In genomic region chr6:112995708-112996107, GRCm38 (mm10) we compare ENCODE assay signal across 32 mouse cellular contexts. TPM values are rescaled to one million over a fixed set of nuclear protein-coding genes. Genes with fewer than 3 reads are reported as not detected.
DNase-seq lines count a peak whose midpoint lies in the region; ATAC-seq and TF ChIP-seq lines count a peak whose summit lies in the region.
"Had no signal": no experiment of that assay in that cellular context is flagged by ENCODE, and none has a peak within 500 bp of the region (broad histone marks: within the 10 kb centered on the region; RNA-seq: fewer than 3 reads in every experiment).

No protein-coding gene starts in this region.

- no peaks in the 10 kb centered on the region for H3K27me3 ChIP-seq in forebrain, postnatal 0 days (ENCODE audit: insufficient read depth, low read length)
- H3K27me3 ChIP-seq in forebrain, embryonic 13.5 days = no peaks in the 10 kb centered on the region
- H3K27me3 ChIP-seq in lung, postnatal 0 days (replicated peaks; ENCODE audit: insufficient read depth, low read length) = no peaks in the 10 kb centered on the region
- H3K27me3 ChIP-seq in stomach, postnatal 0 days (ENCODE audit: control insufficient read depth, insufficient read depth, low read length) = no peaks in the 10 kb centered on the region
- H3K27me3 ChIP-seq: embryonic facial prominence, embryonic 13.5 days; limb, embryonic 13.5 days; liver, embryonic 13.5 days; neural tube, embryonic 12.5 days had no signal

- WGBS in forebrain, postnatal 0 days = 59% methylated on average over 1 of the region's 1 CpGs
- 52% methylated on average over 1 of the region's 1 CpGs for WGBS in forebrain, embryonic 13.5 days
- WGBS in lung, postnatal 0 days = 39% methylated on average over 1 of the region's 1 CpGs
- 31% methylated on average over 1 of the region's 1 CpGs for WGBS in stomach, postnatal 0 days

- H3K4me1 ChIP-seq in forebrain, postnatal 0 days (ENCODE audit: insufficient read depth) = 0 out of 2 replicates have a peak, but pooled peaks cover 3% of the 10 kb centered on the region
- no peaks in the 10 kb centered on the region for H3K4me1 ChIP-seq in forebrain, embryonic 13.5 days
- H3K4me1 ChIP-seq in lung, postnatal 0 days (ENCODE audit: insufficient read depth, low read depth, low read length) = no peaks in the 10 kb centered on the region
- 0 out of 2 replicates have a peak, but pooled peaks cover 1% of the 10 kb centered on the region for H3K4me1 ChIP-seq in stomach, postnatal 0 days (replicated peaks; ENCODE audit: control insufficient read depth, insufficient read depth)
- H3K4me1 ChIP-seq: embryonic facial prominence, embryonic 13.5 days; heart, embryonic 13.5 days; limb, embryonic 13.5 days; liver, embryonic 13.5 days had no signal

- no peak for ATAC-seq in forebrain, postnatal 0 days
- no peak for ATAC-seq in forebrain, embryonic 13.5 days
- no peak for ATAC-seq in lung, postnatal 0 days
- no peak for ATAC-seq in stomach, postnatal 0 days (ENCODE audit: low FRiP score, low TSS enrichment)
- ATAC-seq: activated CD4-positive, CD25-positive, alpha-beta regulatory T cell, adult 4 months; forebrain, embryonic 16.5 days; hindbrain, embryonic 16.5 days; intestine, embryonic 16.5 days; midbrain, embryonic 16.5 days had no signal

- H3K27ac ChIP-seq in forebrain, postnatal 0 days (ENCODE audit: low read depth, low read length) = no peak overlapping the region
- no peak overlapping the region for H3K27ac ChIP-seq in forebrain, embryonic 13.5 days
- H3K27ac ChIP-seq in lung, postnatal 0 days (ENCODE audit: low read length) = no peak overlapping the region
- H3K27ac ChIP-seq in stomach, postnatal 0 days (replicated peaks) = no peak overlapping the region
- H3K27ac ChIP-seq: embryonic facial prominence, embryonic 13.5 days; forebrain, embryonic 10.5 days; heart, embryonic 13.5 days; kidney, postnatal 0 days; limb, embryonic 13.5 days; liver, embryonic 13.5 days; neural tube, embryonic 12.5 days had no signal

- TF ChIP-seq CTCF in forebrain, postnatal 0 days (IDR thresholded peaks at IDR 0.05; ENCODE audit: low read depth) = 0 out of 2 replicates have a peak, but pooled peaks have one; percentile 4
- TF ChIP-seq CTCF in lung, postnatal 0 days (IDR thresholded peaks at IDR 0.05) = peak; percentile 11; the same call in 1 of the 2 replicates
- 0 out of 2 replicates have a peak, but pooled peaks have one; percentile 10 for TF ChIP-seq CTCF in stomach, postnatal 0 days (IDR thresholded peaks at IDR 0.05; ENCODE audit: low read depth)

- H3K9ac ChIP-seq in forebrain, postnatal 0 days = no peak overlapping the region
- H3K9ac ChIP-seq in forebrain, embryonic 13.5 days = no peak overlapping the region
- no peak overlapping the region for H3K9ac ChIP-seq in lung, postnatal 0 days (replicated peaks; ENCODE audit: low read depth)
- H3K9ac ChIP-seq in stomach, postnatal 0 days (ENCODE audit: low read length) = no peak overlapping the region
- H3K9ac ChIP-seq: embryonic facial prominence, embryonic 13.5 days; heart, embryonic 13.5 days; limb, embryonic 13.5 days; liver, embryonic 13.5 days; lung, embryonic 14.5 days; neural tube, embryonic 12.5 days had no signal

- H3K9me3 ChIP-seq in forebrain, postnatal 0 days (ENCODE audit: low read length) = no peaks in the 10 kb centered on the region
- H3K9me3 ChIP-seq in forebrain, embryonic 13.5 days (replicated peaks) = no peaks in the 10 kb centered on the region
- no peaks in the 10 kb centered on the region for H3K9me3 ChIP-seq in lung, postnatal 0 days (ENCODE audit: low read length)
- no peaks in the 10 kb centered on the region for H3K9me3 ChIP-seq in stomach, postnatal 0 days (ENCODE audit: control insufficient read depth, low read length)
- H3K9me3 ChIP-seq: embryonic facial prominence, embryonic 13.5 days; forebrain, embryonic 10.5 days; G1E; heart, embryonic 13.5 days; limb, embryonic 13.5 days; liver, embryonic 13.5 days; neural tube, embryonic 12.5 days had no signal

- no peak overlapping the region for H3K4me3 ChIP-seq in forebrain, postnatal 0 days (ENCODE audit: low read depth, low read length)
- no peak overlapping the region for H3K4me3 ChIP-seq in forebrain, embryonic 13.5 days
- no peak overlapping the region for H3K4me3 ChIP-seq in lung, postnatal 0 days (ENCODE audit: low read depth, low read length)
- no peak overlapping the region for H3K4me3 ChIP-seq in stomach, postnatal 0 days (ENCODE audit: low read depth, low read length)
- H3K4me3 ChIP-seq: embryonic facial prominence, embryonic 13.5 days; forebrain, embryonic 10.5 days; heart, embryonic 13.5 days; limb, embryonic 13.5 days; liver, embryonic 13.5 days; neural tube, embryonic 12.5 days had no signal

- DNase-seq in forebrain, postnatal 0 days = no peak
- no peak for DNase-seq in lung, postnatal 0 days (ENCODE audit: low spot score)
- no peak for DNase-seq in lung, postnatal 36 days
- DNase-seq in R1 (ENCODE audit: low read depth, low spot score) = peak; percentile 53
- no peak for DNase-seq in stomach, postnatal 0 days (ENCODE audit: low spot score)
- DNase-seq in kidney, postnatal 25 days = no peak
- no peak for DNase-seq in cerebellum, adult 8-10 months
- DNase-seq: adrenal gland, adult 2 months; adrenal gland, postnatal 36 days; cerebellum, postnatal 10 days; gastrocnemius, postnatal 10 days; heart, postnatal 10 days; kidney, adult 8-10 months; layer of hippocampus, adult 9-11 months; liver, embryonic 13.5 days; lung, embryonic 14.5 days; right cerebral cortex, adult 18-20 months; thymus, adult 2 months had no signal

- H3K36me3 ChIP-seq in forebrain, postnatal 0 days (ENCODE audit: insufficient read depth) = no peaks in the 10 kb centered on the region
- H3K36me3 ChIP-seq in forebrain, embryonic 13.5 days (ENCODE audit: poor library complexity, severe bottlenecking) = no peaks in the 10 kb centered on the region
- no peaks in the 10 kb centered on the region for H3K36me3 ChIP-seq in lung, postnatal 0 days (ENCODE audit: insufficient read depth, low read length)
- H3K36me3 ChIP-seq in stomach, postnatal 0 days (ENCODE audit: control insufficient read depth, insufficient read depth, low read length) = no peaks in the 10 kb centered on the region
- H3K36me3 ChIP-seq: embryonic facial prominence, embryonic 13.5 days; forebrain, embryonic 10.5 days; G1E; heart, embryonic 13.5 days; limb, embryonic 13.5 days; liver, embryonic 13.5 days; neural tube, embryonic 12.5 days had no signal

- H3K4me2 ChIP-seq in forebrain, postnatal 0 days (ENCODE audit: low read depth) = no peak overlapping the region
- no peak overlapping the region for H3K4me2 ChIP-seq in forebrain, embryonic 13.5 days
- H3K4me2 ChIP-seq in lung, postnatal 0 days (replicated peaks; ENCODE audit: low read depth, low read length) = no peak overlapping the region
- H3K4me2 ChIP-seq in stomach, postnatal 0 days (replicated peaks; ENCODE audit: low read depth) = no peak overlapping the region
- H3K4me2 ChIP-seq: embryonic facial prominence, embryonic 13.5 days; heart, embryonic 13.5 days; limb, embryonic 13.5 days; liver, embryonic 13.5 days; lung, embryonic 14.5 days; midbrain, embryonic 11.5 days; neural tube, embryonic 12.5 days had no signal

- no peak for TF ChIP-seq EP300 in lung, postnatal 0 days (IDR thresholded peaks at IDR 0.05)
- no peak for TF ChIP-seq EP300 in stomach, postnatal 0 days (optimal IDR thresholded peaks at IDR 0.05)

RNA-seq across cellular contexts. Expression of gene Srgap3, which starts 48.6 kb away (rescaled TPM):
- total RNA-seq in forebrain, postnatal 0 days (2014; rRNA removed) = 39.4 and 56.7 TPM in 2 replicates
- 13.2 and 21.2 TPM in 2 replicates for polyA plus RNA-seq in forebrain, postnatal 0 days (2015; fragmentation: Nextera tagmentation; extraction: Ambion mirVana)
- polyA plus RNA-seq in forebrain, embryonic 13.5 days (2015; fragmentation: Nextera tagmentation; extraction: Ambion mirVana) = 30.1 and 33.6 TPM in 2 replicates
- 0.30 and 0.35 TPM in 2 replicates for polyA plus RNA-seq in lung, postnatal 0 days (2015; fragmentation: Nextera tagmentation; extraction: Ambion mirVana)
- polyA plus RNA-seq in stomach, postnatal 0 days (2015; fragmentation: Nextera tagmentation; extraction: Ambion mirVana) = 1.5 and 1.6 TPM in 2 replicates
- polyA plus RNA-seq: G1E had no signal

RNA-seq across cellular contexts. Expression of gene Thumpd3, which starts 50.3 kb away (rescaled TPM):
- total RNA-seq in forebrain, postnatal 0 days (2014; rRNA removed) = 50.2 and 64.7 TPM in 2 replicates
- polyA plus RNA-seq in forebrain, postnatal 0 days (2015; fragmentation: Nextera tagmentation; extraction: Ambion mirVana) = 47.7 and 48.7 TPM in 2 replicates
- 62.9 and 63.2 TPM in 2 replicates for polyA plus RNA-seq in forebrain, embryonic 13.5 days (2015; fragmentation: Nextera tagmentation; extraction: Ambion mirVana)
- 24.0 and 25.3 TPM in 2 replicates for polyA plus RNA-seq in lung, postnatal 0 days (2015; fragmentation: Nextera tagmentation; extraction: Ambion mirVana)
- 33.6 and 34.0 TPM in 2 replicates for polyA plus RNA-seq in stomach, postnatal 0 days (2015; fragmentation: Nextera tagmentation; extraction: Ambion mirVana)
